Mouse (Mus musculus) CD4-positive, CD25-positive, alpha-beta regulatory T cell, adult 4 months (primary cell): ENCODE data around the gene Ovch2. TPM values are rescaled to one million over a fixed set of nuclear protein-coding genes. Genes with fewer than 3 reads are reported as not detected.

Experiments
- ATAC-seq: one replicate; pipeline ENCODE4 v1.8.0; 2017
- polyA plus RNA-seq, 2 experiments: library from polyadenylated mRNA; unstranded; fragments of 100-300 nt; shearing (Covaris generic); gene quantifications; one replicate each; pipeline ENCODE4 v1.2.1; 2017

The Ovch2 gene
- polyA plus RNA-seq, 2 experiments from 2014 or later: not detected

DNA sequence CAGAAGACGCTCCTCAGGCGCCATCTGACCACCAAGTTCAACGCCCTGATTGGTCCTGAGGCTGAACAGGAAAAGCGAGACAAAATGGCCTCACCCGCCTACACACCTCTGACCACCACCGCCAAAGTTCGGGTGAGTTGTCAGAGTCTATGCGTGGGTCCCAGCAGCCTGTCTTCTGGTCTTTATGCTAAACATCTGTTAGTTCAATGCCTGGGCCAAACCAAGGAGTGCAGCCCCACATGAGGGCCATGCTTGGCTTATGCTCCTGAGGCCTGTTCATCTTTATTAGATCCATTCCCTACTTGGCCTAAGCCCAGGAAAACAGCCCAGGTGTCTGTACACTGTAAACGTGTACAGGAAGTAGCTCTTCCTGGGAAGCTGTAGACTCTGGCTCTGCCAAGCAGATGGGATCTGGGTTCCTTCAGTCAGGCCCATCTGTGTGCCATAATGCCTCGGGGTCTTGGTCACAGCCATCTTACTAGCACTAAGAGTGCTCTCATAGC is 58.0 kb downstream of the Ovch2 start:
- ATAC-seq: no peak

DNA sequence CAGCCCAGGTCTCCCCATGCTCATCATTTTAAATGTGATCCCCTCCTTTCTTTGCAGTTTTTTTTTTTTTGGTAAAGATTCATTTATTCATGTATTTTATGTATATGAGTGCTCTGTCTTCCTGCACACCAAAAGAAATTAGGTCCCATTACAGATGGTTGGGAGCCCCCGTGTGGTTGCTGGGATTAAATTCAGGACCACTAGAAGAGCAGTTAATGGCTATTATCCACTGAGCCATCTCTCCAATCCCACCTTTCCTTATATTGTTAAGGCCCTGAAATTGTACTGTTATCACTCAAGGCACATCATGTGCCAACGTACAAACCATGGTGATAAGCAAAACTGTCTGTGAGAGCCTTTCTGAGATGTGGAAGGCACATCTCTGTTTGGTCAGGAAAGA is 62.3 kb downstream of the Ovch2 start:
- ATAC-seq: no peak

DNA sequence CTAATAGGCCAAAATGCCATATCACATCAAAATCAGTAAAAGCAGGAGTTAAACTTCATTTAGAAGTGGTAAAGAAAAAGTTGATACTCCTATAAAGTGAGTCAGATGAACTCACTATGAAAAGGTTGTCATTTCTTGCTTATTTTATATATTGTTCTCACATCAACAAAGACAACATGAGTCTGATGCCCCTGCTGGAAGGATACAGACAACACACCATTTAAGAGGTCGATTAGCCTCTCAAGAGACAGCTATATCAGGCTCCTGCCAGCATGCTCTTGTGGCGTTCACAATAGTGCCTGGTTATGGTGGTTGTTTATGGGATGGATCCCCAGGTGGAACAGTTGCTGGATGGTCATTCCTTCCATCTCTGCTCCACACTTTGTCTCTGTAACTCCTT is 67.8 kb downstream of the Ovch2 start:
- no peak for ATAC-seq

Other genes starting within 250 kb of the Ovch2 start
- under 1 TPM in 1 of 2 experiments, not detected in 1; 0.26 TPM for gene Olfml1, start 233.8 kb downstream of the Ovch2 start, polyA plus RNA-seq
- gene Ppfibp2, start 206.0 kb downstream of the Ovch2 start, polyA plus RNA-seq: 1 to 10 TPM; 1.0 to 1.5 TPM
- gene 5330417H12Rik, start 176.0 kb downstream of the Ovch2 start, polyA plus RNA-seq: not detected
- not detected for gene Cyb5r2, start 43.2 kb downstream of the Ovch2 start, polyA plus RNA-seq
- not detected for gene Olfr467, start 11.1 kb upstream of the Ovch2 start, polyA plus RNA-seq
- gene Olfr469, start 24.3 kb upstream of the Ovch2 start, polyA plus RNA-seq: not detected
- gene Olfr470, start 46.3 kb upstream of the Ovch2 start, polyA plus RNA-seq: under 1 TPM; 0.47 to 0.58 TPM
- under 1 TPM in 1 of 2 experiments, not detected in 1; 0.09 TPM for gene Olfr472, start 96.7 kb upstream of the Ovch2 start, polyA plus RNA-seq
- gene Olfr473, start 129.2 kb upstream of the Ovch2 start, polyA plus RNA-seq: not detected
- gene Olfr474, start 153.4 kb upstream of the Ovch2 start, polyA plus RNA-seq: not detected
- not detected for gene Olfr476, start 163.6 kb upstream of the Ovch2 start, polyA plus RNA-seq
- not detected for gene Olfr477, start 185.5 kb upstream of the Ovch2 start, polyA plus RNA-seq
- not detected for gene Olfr478, start 232.8 kb upstream of the Ovch2 start, polyA plus RNA-seq
- under 1 TPM in 1 of 2 experiments, not detected in 1; 0.15 TPM for gene Olfr479, start 249.5 kb upstream of the Ovch2 start, polyA plus RNA-seq